Comparison of ENCODE assay signal across 14 mouse cellular contexts in genomic region chr2:34602111-34602541, GRCm38 (mm10).
DNase-seq lines count a peak whose midpoint lies in the region; ATAC-seq lines count a peak whose summit lies in the region.
"Had no signal": no experiment of that assay in that cellular context is flagged by ENCODE, and none has a peak within 500 bp of the region (broad histone marks: within the 10 kb centered on the region; RNA-seq: fewer than 3 reads in every experiment).

No protein-coding gene starts in this region.

- ATAC-seq in hindbrain, embryonic 16.5 days: no peak
- peak; percentile 56; the same call in 1 of the 2 replicates for ATAC-seq in hindbrain, embryonic 12.5 days (ENCODE audit: low FRiP score)
- no peak for ATAC-seq in midbrain, embryonic 14.5 days (ENCODE audit: low FRiP score, low TSS enrichment)
- no peak for ATAC-seq in megakaryocyte progenitor cell, adult 5-6 weeks (replicated peaks; ENCODE audit: poor library complexity)
- ATAC-seq: CD4-positive, CD25-positive, alpha-beta regulatory T cell, adult 4 months; Patski had no signal

- H3K36me3 ChIP-seq in hindbrain, embryonic 10.5 days: peaks cover 29% of the 10 kb centered on the region
- H3K36me3 ChIP-seq in hindbrain, embryonic 16.5 days (ENCODE audit: control insufficient read depth, insufficient read depth, low read length): no peaks in the 10 kb centered on the region
- H3K36me3 ChIP-seq in hindbrain, embryonic 12.5 days: no peaks in the 10 kb centered on the region
- H3K36me3 ChIP-seq in midbrain, embryonic 14.5 days (ENCODE audit: control insufficient read depth, insufficient read depth, low read length): no peaks in the 10 kb centered on the region
- H3K36me3 ChIP-seq: lung, embryonic 15.5 days had no signal

- no peak overlapping the region for H3K4me2 ChIP-seq in hindbrain, embryonic 16.5 days (ENCODE audit: low read length)
- no peak overlapping the region for H3K4me2 ChIP-seq in hindbrain, embryonic 12.5 days (replicated peaks)
- no peak overlapping the region for H3K4me2 ChIP-seq in midbrain, embryonic 14.5 days (ENCODE audit: low read length)
- H3K4me2 ChIP-seq: lung, embryonic 15.5 days had no signal

- H3K4me1 ChIP-seq in hindbrain, embryonic 10.5 days (replicated peaks): peaks cover 62% of the 10 kb centered on the region
- peaks cover 18% of the 10 kb centered on the region for H3K4me1 ChIP-seq in hindbrain, embryonic 16.5 days (ENCODE audit: control insufficient read depth, insufficient read depth, low read depth, low read length)
- H3K4me1 ChIP-seq in hindbrain, embryonic 12.5 days: peaks cover 50% of the 10 kb centered on the region
- H3K4me1 ChIP-seq in midbrain, embryonic 14.5 days (ENCODE audit: control insufficient read depth, insufficient read depth, low read length): peaks cover 30% of the 10 kb centered on the region
- H3K4me1 ChIP-seq: lung, embryonic 15.5 days had no signal

- DNase-seq in hindbrain, embryonic 10.5 days (ENCODE audit: low spot score): peak; percentile 32
- DNase-seq in NIH3T3 (ENCODE audit: low read depth): peak; percentile 68
- DNase-seq in midbrain, embryonic 14.5 days: peak; percentile 40
- DNase-seq in urinary bladder, postnatal 25 days (ENCODE audit: low spot score): no peak
- DNase-seq: adrenal gland, postnatal 25 days; cerebellum, adult 11 months; gastrocnemius, postnatal 25 days; kidney, adult 18-20 months had no signal

- H3K27ac ChIP-seq in hindbrain, embryonic 10.5 days: no peak overlapping the region
- H3K27ac ChIP-seq in hindbrain, embryonic 16.5 days (ENCODE audit: low read depth, low read length): no peak overlapping the region
- peak overlapping the region; percentile 77 for H3K27ac ChIP-seq in hindbrain, embryonic 12.5 days
- peak overlapping the region; percentile 22; the same call in 1 of the 2 replicates for H3K27ac ChIP-seq in midbrain, embryonic 14.5 days (replicated peaks; ENCODE audit: low read depth, low read length)
- H3K27ac ChIP-seq: lung, embryonic 15.5 days had no signal

- H3K4me3 ChIP-seq in hindbrain, embryonic 10.5 days: no peak overlapping the region
- H3K4me3 ChIP-seq in hindbrain, embryonic 16.5 days (ENCODE audit: low read length): no peak overlapping the region
- no peak overlapping the region for H3K4me3 ChIP-seq in hindbrain, embryonic 12.5 days
- no peak overlapping the region for H3K4me3 ChIP-seq in midbrain, embryonic 14.5 days (replicated peaks; ENCODE audit: low read depth, low read length)
- H3K4me3 ChIP-seq: lung, embryonic 15.5 days had no signal

- H3K9ac ChIP-seq in hindbrain, embryonic 16.5 days (ENCODE audit: low read depth, low read length): no peak overlapping the region
- no peak overlapping the region for H3K9ac ChIP-seq in hindbrain, embryonic 12.5 days
- H3K9ac ChIP-seq in midbrain, embryonic 14.5 days (replicated peaks; ENCODE audit: low read length): no peak overlapping the region
- H3K9ac ChIP-seq: lung, embryonic 15.5 days had no signal

- no peaks in the 10 kb centered on the region for H3K9me3 ChIP-seq in hindbrain, embryonic 10.5 days
- H3K9me3 ChIP-seq in hindbrain, embryonic 16.5 days (ENCODE audit: control insufficient read depth, low read length): no peaks in the 10 kb centered on the region
- no peaks in the 10 kb centered on the region for H3K9me3 ChIP-seq in hindbrain, embryonic 12.5 days (replicated peaks)
- 0 out of 2 replicates have a peak, but pooled peaks cover 2% of the 10 kb centered on the region for H3K9me3 ChIP-seq in midbrain, embryonic 14.5 days (ENCODE audit: control insufficient read depth, low read length)
- H3K9me3 ChIP-seq: lung, embryonic 15.5 days had no signal

- H3K27me3 ChIP-seq in hindbrain, embryonic 10.5 days (ENCODE audit: insufficient read depth, poor library complexity, severe bottlenecking): peaks cover 11% of the 10 kb centered on the region
- no peaks in the 10 kb centered on the region for H3K27me3 ChIP-seq in hindbrain, embryonic 16.5 days (replicated peaks; ENCODE audit: control insufficient read depth, insufficient read depth, low read length)
- H3K27me3 ChIP-seq in hindbrain, embryonic 12.5 days: no peaks in the 10 kb centered on the region
- H3K27me3 ChIP-seq in midbrain, embryonic 14.5 days (ENCODE audit: control insufficient read depth, insufficient read depth, low read length): no peaks in the 10 kb centered on the region
- H3K27me3 ChIP-seq: lung, embryonic 15.5 days; Patski had no signal

- 19% methylated on average over 8 of the region's 8 CpGs for WGBS in hindbrain, embryonic 10.5 days
- 16% methylated on average over 8 of the region's 8 CpGs for WGBS in hindbrain, embryonic 16.5 days
- WGBS in hindbrain, embryonic 12.5 days: 19% methylated on average over 8 of the region's 8 CpGs
- 6% methylated on average over 8 of the region's 8 CpGs for WGBS in midbrain, embryonic 14.5 days

Comparison
In these comparisons a context has a peak if more than half of its experiments do, and no peak if none do; other contexts are left out.
1. H3K27ac ChIP-seq: peak in hindbrain, embryonic 12.5 days (single experiment) and midbrain, embryonic 14.5 days (single experiment); none in hindbrain, embryonic 10.5 days (single experiment) and hindbrain, embryonic 16.5 days (single experiment).